Mouse (Mus musculus) G1E (cell line): ENCODE measurements around the gene Eapp. TPM values are rescaled to one million over a fixed set of nuclear protein-coding genes. Genes with fewer than 3 reads are reported as not detected.

Experiments used
- ATAC-seq: 2 replicates; pipeline ENCODE4 v1.8.0; 2016; ENCODE audit warnings: mild to moderate bottlenecking; ENCODE audit not compliant: insufficient number of reproducible peaks, poor library complexity, low FRiP score, severe bottlenecking; ENCODE audit errors: extremely low read depth
- DNase-seq: peaks from one replicate; pipeline ENCODE4 v3.0.0; 2012; ENCODE audit warnings: low spot score
- H3K27me3 ChIP-seq: 2 replicates; pipeline ENCODE4 v1.6.1; 2012; ENCODE audit warnings: mild to moderate bottlenecking, low read length, inconsistent platforms; ENCODE audit not compliant: insufficient read depth
- H3K36me3 ChIP-seq: replicated peaks from 2 replicates; pipeline ENCODE3; 2012; ENCODE audit warnings: mild to moderate bottlenecking, inconsistent platforms
- H3K4me1 ChIP-seq: 2 replicates; pipeline ENCODE4 v1.6.1; 2012; ENCODE audit warnings: low read depth, low read length, inconsistent platforms, mixed read lengths; ENCODE audit not compliant: insufficient read depth
- H3K4me3 ChIP-seq: 2 replicates; pipeline ENCODE4 v1.5.1; 2012; ENCODE audit warnings: low read depth, mild to moderate bottlenecking, inconsistent platforms, low read length, moderate library complexity, mixed read lengths
- H3K9me3 ChIP-seq: replicated peaks from 2 replicates; pipeline ENCODE4 v1.6.1; 2012; ENCODE audit warnings: inconsistent platforms
- CTCF ChIP-seq: IDR thresholded peaks from 2 replicates; pipeline ENCODE4 v1.5.1; 2012; ENCODE audit warnings: low read depth, low read length, inconsistent platforms, mixed read lengths
- GATA1 ChIP-seq: IDR thresholded peaks from 2 replicates; pipeline ENCODE4 v1.6.1; 2012; ENCODE audit warnings: borderline replicate concordance, low read length, inconsistent platforms, mixed read lengths
- GATA2 ChIP-seq: IDR thresholded peaks from 2 replicates; pipeline ENCODE4 v1.6.1; 2012; ENCODE audit warnings: low read depth, low read length, inconsistent platforms, borderline replicate concordance
- POLR2AphosphoS5 ChIP-seq: IDR thresholded peaks from 2 replicates; pipeline ENCODE4 v1.6.1; 2012; ENCODE audit warnings: low read depth, low read length, inconsistent platforms; ENCODE audit not compliant: insufficient replicate concordance
- TAL1 ChIP-seq: conservative IDR thresholded peaks from 2 replicates; pipeline ENCODE4 v1.6.1; 2012; ENCODE audit warnings: low read depth, low read length, inconsistent platforms, mixed read lengths
- polyA plus RNA-seq: library from polyadenylated mRNA; stranded (reverse); fragments of >175 nt; gene quantifications from 2 replicates; pipeline ENCODE4 v1.2.3, GENCODE M21; 2012
- total RNA-seq, 2 experiments: library from RNA; stranded (forward) in 1 of 2; stranded (reverse) in 1 of 2; fragments of 200-1000 nt in 1 of 2; fragments of >200 nt in 1 of 2; fragmentation: Nextera tagmentation in 1 of 2; gene quantifications; 2 replicates each; pipeline ENCODE4 v1.2.3; 2014 to 2017

The Eapp gene
- total and polyA plus RNA-seq, 3 experiments, result 53.2 to 106 (median 98.9) TPM

- Histone ChIP-seq H3K4me3 (peak within 1 kb of the TSS; percentile 82), H3K9me3 (no peaks in the 10 kb centered on the region), H3K27me3 (no peaks in the 10 kb centered on the region), H3K36me3 (peaks cover 18% of the 10 kb centered on the region), H3K4me1 (peaks cover 50% of the 10 kb centered on the region)
- peak; percentile 100 for DNase-seq
- no peak for TF ChIP-seq GATA1
- TF ChIP-seq POLR2AphosphoS5, result 0 out of 2 replicates have a peak, but pooled peaks have one; percentile 58
- ATAC-seq, result peak; percentile 85
These were observed 39.1 kb downstream of the Eapp start, which contains the start of gene Sptssa for GRCm38 (mm10) chr12:54656396-54657171. Gene Sptssa, minus strand, starts transcription at chr12:54656573.

GRCm38 (mm10) chr12:54656039-54656395 is 39.7 kb downstream of the Eapp start:
- H3K4me1 ChIP-seq, result peaks cover 50% of the 10 kb centered on the region
- peak overlapping the region; percentile 82 for H3K4me3 ChIP-seq
- H3K27me3 ChIP-seq, result no peaks in the 10 kb centered on the region
- TF ChIP-seq GATA1 (no peak), TAL1 (no peak), CTCF (no peak), POLR2AphosphoS5 (no peak), GATA2 (no peak)
- no peaks in the 10 kb centered on the region for H3K9me3 ChIP-seq
- peaks cover 23% of the 10 kb centered on the region for H3K36me3 ChIP-seq
- peak; percentile 1; the same call in 1 of the 2 replicates for ATAC-seq
- peak; percentile 53 for DNase-seq

GRCm38 (mm10) chr12:54655292-54656038 is 40.2 kb downstream of the Eapp start:
- ATAC-seq, result peak; percentile 9; the same call in 1 of the 2 replicates
- H3K4me3 ChIP-seq, result peak overlapping the region; percentile 82
- H3K27me3 ChIP-seq, result no peaks in the 10 kb centered on the region
- TF ChIP-seq CTCF (no peak), GATA2 (no peak), POLR2AphosphoS5 (no peak; the same call in 1 of the 2 replicates), TAL1 (no peak), GATA1 (no peak)
- no peaks in the 10 kb centered on the region for H3K9me3 ChIP-seq
- H3K36me3 ChIP-seq, result peaks cover 27% of the 10 kb centered on the region
- DNase-seq, result no peak
- peaks cover 50% of the 10 kb centered on the region for H3K4me1 ChIP-seq

GRCm38 (mm10) chr12:54654741-54655140 is 41.0 kb downstream of the Eapp start:
- no peak for TF ChIP-seq GATA2
- TF ChIP-seq TAL1, result no peak
- TF ChIP-seq POLR2AphosphoS5, result no peak
- TF ChIP-seq CTCF, result no peak
- Histone ChIP-seq H3K36me3 (peaks cover 34% of the 10 kb centered on the region), H3K4me1 (peaks cover 50% of the 10 kb centered on the region), H3K9me3 (no peaks in the 10 kb centered on the region), H3K4me3 (peak overlapping the region; percentile 22; the same call in 1 of the 2 replicates), H3K27me3 (no peaks in the 10 kb centered on the region)
- DNase-seq, result peak; percentile 23
- ATAC-seq, result no peak

- H3K4me3 ChIP-seq, result no peak overlapping the region
- no peaks in the 10 kb centered on the region for H3K9me3 ChIP-seq
- TF ChIP-seq CTCF (no peak), POLR2AphosphoS5 (no peak), TAL1 (no peak), GATA2 (no peak), GATA1 (no peak)
- H3K36me3 ChIP-seq, result peaks cover 37% of the 10 kb centered on the region
- H3K27me3 ChIP-seq, result no peaks in the 10 kb centered on the region
- DNase-seq (peak; percentile 34), ATAC-seq (no peak)
- peaks cover 46% of the 10 kb centered on the region for H3K4me1 ChIP-seq
These were observed 41.6 kb downstream of the Eapp start for GRCm38 (mm10) chr12:54654141-54654540.

- Histone ChIP-seq H3K36me3 (peaks cover 55% of the 10 kb centered on the region), H3K27me3 (no peaks in the 10 kb centered on the region), H3K9me3 (no peaks in the 10 kb centered on the region), H3K4me3 (no peak overlapping the region), H3K4me1 (peaks cover 33% of the 10 kb centered on the region)
- ATAC-seq, result no peak
- no peak for DNase-seq
- TF ChIP-seq GATA2 (no peak), POLR2AphosphoS5 (no peak), TAL1 (no peak), GATA1 (no peak), CTCF (no peak)
These were observed 43.4 kb downstream of the Eapp start for GRCm38 (mm10) chr12:54652346-54652745.
